In genomic region chr19:12549166-12549565, GRCm38 (mm10) we compare ENCODE assay signal across 10 mouse cellular contexts. TPM values are rescaled to one million over a fixed set of nuclear protein-coding genes. Genes with fewer than 3 reads are reported as not detected.
A peak's percentile ranks its signal among the peaks of the same experiment; 100 is the strongest.
DNase-seq lines count a peak whose midpoint lies in the region; ATAC-seq and TF ChIP-seq lines count a peak whose summit lies in the region.
"Had no signal": no experiment of that assay in that cellular context is flagged by ENCODE, and none has a peak within 500 bp of the region (broad histone marks: within the 10 kb centered on the region; RNA-seq: fewer than 3 reads in every experiment).

No protein-coding gene starts in this region.

- intact Hi-C loops in gastrocnemius, adult 2 months (cut with DNase I): loop anchor here (2.0 kb wide), 1 partner anchor 42 kb away; no protein-coding TSS in a partner anchor

- H3K4me1 ChIP-seq in neural tube, embryonic 15.5 days: no peaks in the 10 kb centered on the region
- H3K4me1 ChIP-seq: neural tube, embryonic 12.5 days had no signal

- H3K4me3 ChIP-seq in gastrocnemius, adult 2 months: no peak overlapping the region
- no peak overlapping the region for H3K4me3 ChIP-seq in neural tube, embryonic 15.5 days (replicated peaks)
- H3K4me3 ChIP-seq: neural tube, embryonic 12.5 days had no signal

- H3K36me3 ChIP-seq in neural tube, embryonic 15.5 days: no peaks in the 10 kb centered on the region
- H3K36me3 ChIP-seq: neural tube, embryonic 12.5 days had no signal

- no peaks in the 10 kb centered on the region for H3K27me3 ChIP-seq in neural tube, embryonic 15.5 days (replicated peaks)
- H3K27me3 ChIP-seq: neural tube, embryonic 12.5 days had no signal

- peak; percentile 73 for TF ChIP-seq CTCF in gastrocnemius, adult 2 months (IDR thresholded peaks at IDR 0.05)

- H3K9me3 ChIP-seq in neural tube, embryonic 15.5 days (replicated peaks): no peaks in the 10 kb centered on the region
- H3K9me3 ChIP-seq: neural tube, embryonic 12.5 days had no signal

- no peak for ATAC-seq in neural tube, embryonic 15.5 days (ENCODE audit: low FRiP score)

- H3K27ac ChIP-seq in gastrocnemius, adult 2 months: no peak overlapping the region
- no peak overlapping the region for H3K27ac ChIP-seq in neural tube, embryonic 15.5 days (replicated peaks)
- H3K27ac ChIP-seq: neural tube, embryonic 12.5 days had no signal

- H3K9ac ChIP-seq in neural tube, embryonic 15.5 days (replicated peaks): no peak overlapping the region
- H3K9ac ChIP-seq: neural tube, embryonic 12.5 days had no signal

- H3K4me2 ChIP-seq in neural tube, embryonic 15.5 days: no peak overlapping the region
- H3K4me2 ChIP-seq: neural tube, embryonic 12.5 days had no signal

- 80% methylated on average over 5 of the region's 5 CpGs for WGBS in neural tube, embryonic 15.5 days

- peak; percentile 48 to 53 for DNase-seq in cerebellum, postnatal 10 days
- no peak for DNase-seq in cerebellum, adult 9-11 months
- DNase-seq in ovary, postnatal 14 days (ENCODE audit: low spot score): peak; percentile 13
- DNase-seq in ovary, adult 18-20 months (ENCODE audit: low spot score): no peak
- peak; percentile 55 for DNase-seq in gastrocnemius, adult 2 months
- DNase-seq in lung, postnatal 14 days: peak; percentile 62
- DNase-seq in right cerebral cortex, postnatal 36 days (ENCODE audit: low spot score in 2 of 2): no peak

RNA-seq across cellular contexts. Expression of gene Fam111a, which starts 3.6 kb away (rescaled TPM):
- total RNA-seq in gastrocnemius, adult 2 months (2021): 1 to 10 TPM; 2.1 to 2.4 TPM
- 6.2 and 11.7 TPM in 2 replicates for polyA plus RNA-seq in neural tube, embryonic 15.5 days (2015; fragmentation: Nextera tagmentation; extraction: Ambion mirVana)

RNA-seq across cellular contexts. Expression of gene Dtx4, which starts 47.9 kb away (rescaled TPM):
- total RNA-seq in gastrocnemius, adult 2 months (2021): 1 to 10 TPM; 3.9 to 4.2 TPM
- 34.1 and 34.5 TPM in 2 replicates for polyA plus RNA-seq in neural tube, embryonic 15.5 days (2015; fragmentation: Nextera tagmentation; extraction: Ambion mirVana)

RNA-seq across cellular contexts. Expression of gene Gm4952, which starts 50.6 kb away (rescaled TPM):
- total RNA-seq in gastrocnemius, adult 2 months (2021): not detected
- polyA plus RNA-seq in neural tube, embryonic 15.5 days (2015; fragmentation: Nextera tagmentation; extraction: Ambion mirVana): 0.13 and 0.15 TPM in 2 replicates
- total RNA-seq: left cerebral cortex, postnatal 10 days had no signal
- polyA plus RNA-seq: neural tube, embryonic 12.5 days had no signal

Comparison
In these comparisons a context has a peak if more than half of its experiments do, and no peak if none do; other contexts are left out.
1. DNase-seq: peak in cerebellum, postnatal 10 days (2 of 2), ovary, postnatal 14 days (single experiment), gastrocnemius, adult 2 months (single experiment) and lung, postnatal 14 days (single experiment); none in cerebellum, adult 9-11 months (single experiment), ovary, adult 18-20 months (single experiment) and right cerebral cortex, postnatal 36 days (0 of 2).